Mouse (Mus musculus) liver, embryonic 11.5 days (tissue): ENCODE data around the gene Bpifb4. TPM values are rescaled to one million over a fixed set of nuclear protein-coding genes. Genes with fewer than 3 reads are reported as not detected.

Experiments used
- ATAC-seq: fragments of 200-750 bp; cut with Nextera tagmentation; replicated peaks from 2 replicates; pipeline ENCODE4 v1.8.0; 2017; ENCODE audit warnings: moderate number of reproducible peaks, mild to moderate bottlenecking, moderate TSS enrichment, moderate library complexity; ENCODE audit not compliant: low FRiP score
- DNase-seq: peaks from one replicate; pipeline ENCODE4 v3.0.0-alpha.2; 2017; ENCODE audit warnings: low spot score
- H3K27ac ChIP-seq: fragments of 300-500 bp; sonication (generic); 2 replicates; pipeline ENCODE4 v1.5.1; 2014; ENCODE audit warnings: mild to moderate bottlenecking, low read depth, low read length, control low read depth
- H3K27me3 ChIP-seq: fragments of 300-500 bp; sonication (generic); replicated peaks from 2 replicates; pipeline ENCODE4 v1.6.1; 2014; ENCODE audit warnings: low read length, mixed read lengths; ENCODE audit not compliant: control insufficient read depth, insufficient read depth
- H3K36me3 ChIP-seq: fragments of 300-500 bp; sonication (generic); 2 replicates; pipeline ENCODE4 v1.6.1; 2014; ENCODE audit warnings: mild to moderate bottlenecking, low read length, moderate library complexity, mixed read lengths; ENCODE audit not compliant: control insufficient read depth, insufficient read depth
- H3K4me1 ChIP-seq: fragments of 300-500 bp; sonication (generic); replicated peaks from 2 replicates; pipeline ENCODE4 v1.6.1; 2014; ENCODE audit warnings: low read length, mixed read lengths; ENCODE audit not compliant: control insufficient read depth, insufficient read depth
- H3K4me2 ChIP-seq: fragments of 300-500 bp; sonication (generic); 2 replicates; pipeline ENCODE4 v1.6.1; 2014; ENCODE audit warnings: mild to moderate bottlenecking, control low read depth, moderate library complexity
- H3K4me3 ChIP-seq: fragments of 300-500 bp; sonication (generic); 2 replicates; pipeline ENCODE4 v1.5.1; 2014; ENCODE audit warnings: low read depth, low read length, control low read depth
- H3K9ac ChIP-seq: fragments of 300-500 bp; sonication (generic); 2 replicates; pipeline ENCODE4 v1.6.1; 2014; ENCODE audit warnings: low read depth, low read length, control low read depth
- H3K9me3 ChIP-seq: fragments of 300-500 bp; sonication (generic); 2 replicates; pipeline ENCODE4 v1.6.1; 2016; ENCODE audit warnings: low read length, inconsistent platforms, mixed read lengths; ENCODE audit not compliant: control insufficient read depth
- WGBS: fragments of 180-500 bp; shearing (Covaris S2); extraction: QIAGEN DNeasy Blood & Tissue Kit; methylation state at CpG from one replicate; pipeline ENCODE4 v1.1.7; 2014; 5-methylcytosine and 5-hydroxymethylcytosine counted together
- polyA plus RNA-seq: library from polyadenylated mRNA; unstranded; fragments of >200 nt; fragmentation: Nextera tagmentation; extraction: Ambion mirVana; gene quantifications from 2 replicates; pipeline ENCODE4 v1.2.1, GENCODE M21; 2014

Gene Bpifb4
- polyA plus RNA-seq, 1 experiment from 2014 or later: not detected

DNA sequence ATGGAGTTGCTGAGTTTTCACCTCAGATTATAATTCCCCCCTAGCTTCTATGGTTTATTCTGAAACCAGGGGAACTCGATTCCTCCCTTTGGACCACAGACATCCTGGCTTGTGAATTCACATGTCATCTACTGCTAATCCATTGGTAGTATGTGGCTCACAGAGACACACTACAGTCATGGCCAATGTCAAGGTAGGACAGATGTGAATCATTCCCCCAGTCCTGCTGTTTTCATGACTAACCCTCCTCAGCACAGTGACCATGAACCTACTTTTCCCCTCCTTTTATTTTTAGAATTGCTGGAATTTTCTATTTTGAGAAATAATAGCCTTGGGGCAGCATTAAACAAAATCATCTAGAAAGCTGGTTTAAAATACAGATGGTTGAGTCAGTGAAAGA is 69.4 kb downstream of the Bpifb4 start:
- 67% methylated on average over 1 of the region's 1 CpGs for whole genome bisulfite sequencing
- no peaks in the 10 kb centered on the region for H3K4me1 ChIP-seq
- no peaks in the 10 kb centered on the region for H3K36me3 ChIP-seq
- DNase-seq (no peak), ATAC-seq (no peak)
- no peaks in the 10 kb centered on the region for H3K27me3 ChIP-seq
- no peaks in the 10 kb centered on the region for H3K9me3 ChIP-seq
- no peak overlapping the region for H3K9ac ChIP-seq
- H3K4me2 ChIP-seq: no peak overlapping the region
- H3K4me3 ChIP-seq: no peak overlapping the region
- H3K27ac ChIP-seq: no peak overlapping the region

DNA sequence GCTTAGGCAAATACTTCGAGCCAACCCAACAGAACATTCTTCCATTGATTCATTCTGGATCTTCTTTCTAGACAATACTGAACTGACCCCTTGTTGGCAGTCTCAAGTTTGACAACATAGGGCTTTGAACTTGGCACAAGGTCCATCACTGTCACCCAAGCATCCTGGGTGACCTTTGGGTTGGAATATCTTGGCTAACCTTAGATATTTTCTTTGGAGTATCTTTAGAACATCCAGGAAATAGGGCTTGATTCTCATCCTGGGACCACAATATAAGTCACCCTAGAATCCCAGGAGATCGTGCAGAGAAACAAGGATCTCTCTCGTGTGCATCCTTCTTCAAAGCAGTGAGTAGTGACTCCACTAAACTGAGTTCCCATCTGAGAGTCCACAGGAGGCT is 70.0 kb downstream of the Bpifb4 start, which contains the start of gene Bpifa2:
Gene Bpifa2, plus strand, starts transcription at position 301 of the 400 bp plus-strand sequence.
- Histone ChIP-seq H3K4me1 (no peaks in the 10 kb centered on the region), H3K4me3 (no peak within 1 kb of the TSS), H3K9me3 (no peaks in the 10 kb centered on the region), H3K27me3 (no peaks in the 10 kb centered on the region), H3K36me3 (no peaks in the 10 kb centered on the region), H3K27ac (no peak within 1 kb of the TSS), H3K4me2 (no peak within 1 kb of the TSS), H3K9ac (no peak within 1 kb of the TSS)
- ATAC-seq (no peak), DNase-seq (no peak)
- 67% methylated on average over 3 of the region's 3 CpGs for WGBS

Other genes starting within 250 kb of the Bpifb4 start
- 0.49 and 0.77 TPM in 2 replicates for gene Dnmt3c, start 241.6 kb upstream of the Bpifb4 start, polyA plus RNA-seq
- gene Mapre1, start 196.9 kb upstream of the Bpifb4 start, polyA plus RNA-seq: 235 and 274 TPM in 2 replicates
- gene Efcab8, start 158.3 kb upstream of the Bpifb4 start, polyA plus RNA-seq: 0.07 TPM in 1 of 2 replicates, not detected in the other
- gene Sun5, start 67.1 kb upstream of the Bpifb4 start, polyA plus RNA-seq: not detected in 2 replicates
- not detected in 2 replicates for gene Bpifb2, start 63.2 kb upstream of the Bpifb4 start, polyA plus RNA-seq
- not detected in 2 replicates for gene Bpifb6, start 37.8 kb upstream of the Bpifb4 start, polyA plus RNA-seq
- gene Bpifb3, start 20.0 kb upstream of the Bpifb4 start, polyA plus RNA-seq: not detected in 2 replicates
- gene Bpifa6, start 36.7 kb downstream of the Bpifb4 start, polyA plus RNA-seq: not detected in 2 replicates
- not detected in 2 replicates for gene Bpifa2, start 70.1 kb downstream of the Bpifb4 start, polyA plus RNA-seq
- gene Bpifa3, start 192.1 kb downstream of the Bpifb4 start, polyA plus RNA-seq: not detected in 2 replicates
- 0.32 TPM in 1 of 2 replicates, not detected in the other for gene Bpifa1, start 204.7 kb downstream of the Bpifb4 start, polyA plus RNA-seq
- not detected in 2 replicates for gene Bpifa5, start 224.4 kb downstream of the Bpifb4 start, polyA plus RNA-seq